Mouse (Mus musculus) kidney, postnatal 25 days (tissue): ENCODE results near the gene Gm20388.

Source experiments
- DNase-seq, 2 experiments: peaks; one replicate each; pipeline ENCODE4 v3.0.0; 2021; ENCODE audit warnings: mixed read lengths in 2 of 2

Gene Gm20388

DNA sequence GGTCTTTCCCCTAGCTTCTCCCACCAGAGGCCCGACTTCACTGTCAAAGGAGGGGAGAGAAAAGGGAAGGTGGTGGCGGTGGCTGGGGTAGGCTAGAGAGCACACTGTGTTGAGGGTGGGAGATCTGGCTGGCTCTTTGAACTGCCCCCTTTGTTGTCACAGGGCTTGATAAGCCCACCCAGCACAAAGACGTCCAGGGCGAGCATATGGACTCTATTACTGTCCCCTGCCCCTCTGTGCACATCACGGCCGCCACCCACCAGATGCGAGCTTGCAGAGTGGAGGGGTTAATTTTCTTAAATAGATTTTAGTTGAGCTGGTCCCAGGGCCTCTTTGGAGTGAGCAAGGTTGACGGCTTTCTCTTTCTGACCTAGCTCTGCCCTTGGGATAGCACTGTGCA lies 1450.5 kb downstream of the Gm20388 start:
- no peak for DNase-seq

DNA sequence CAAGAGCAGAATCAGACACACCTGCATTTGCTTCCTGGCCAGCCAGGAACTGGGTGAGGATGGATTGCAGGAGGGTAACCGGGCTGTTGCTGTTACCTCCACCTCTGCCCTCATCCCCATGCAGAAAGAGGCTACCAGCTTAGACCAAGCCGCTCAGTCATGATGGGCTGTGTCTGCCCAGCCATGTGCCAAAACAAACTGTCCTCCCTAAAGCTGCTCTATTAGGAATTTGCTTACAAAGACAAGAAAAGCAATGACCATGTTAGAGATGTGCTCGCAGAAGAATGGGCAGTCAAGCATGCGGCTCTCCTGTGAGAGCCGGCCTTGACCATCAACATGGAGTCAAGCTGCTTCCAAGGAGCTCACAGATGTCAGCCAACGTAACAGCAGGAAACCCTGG lies 1454.0 kb downstream of the Gm20388 start:
- no peak for DNase-seq

DNA sequence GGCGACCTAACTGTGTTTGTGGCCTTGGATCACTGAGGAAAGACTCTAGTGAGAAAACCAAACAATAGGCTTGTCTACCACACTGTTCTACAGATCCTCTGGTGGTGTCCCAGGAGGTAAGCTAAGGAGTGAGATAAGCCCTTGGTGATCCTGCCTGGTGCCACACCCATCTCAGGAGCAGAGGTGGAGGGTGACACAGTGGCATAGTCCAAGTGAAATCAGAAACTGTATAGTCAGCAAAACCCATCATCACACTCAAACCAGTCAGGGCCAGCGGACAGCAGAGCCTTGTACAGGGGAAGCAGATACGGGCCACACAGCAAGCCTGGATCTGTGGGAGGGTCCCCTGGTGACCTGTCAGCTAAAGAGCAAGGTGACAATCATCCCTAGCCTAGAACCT lies 1454.5 kb downstream of the Gm20388 start:
- DNase-seq = no peak

DNA sequence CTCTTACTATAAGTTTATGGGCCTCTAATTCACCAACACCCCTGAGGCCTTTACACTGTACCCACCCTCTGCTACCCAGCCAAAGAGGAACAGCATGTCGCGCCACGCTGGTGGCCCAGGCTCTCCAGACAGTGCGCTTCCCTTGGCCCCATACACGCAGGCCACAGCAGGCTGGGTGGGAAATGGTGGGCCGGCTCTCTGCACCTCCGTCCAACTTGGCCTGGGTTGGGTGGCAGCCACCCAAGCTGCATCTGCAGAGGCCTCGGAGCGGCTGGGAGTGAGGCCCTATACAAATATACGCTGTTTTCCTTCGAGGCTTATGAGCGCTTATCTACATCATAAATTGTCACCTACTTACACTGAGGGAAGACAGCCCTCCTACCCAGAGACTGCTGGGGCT lies 1456.0 kb downstream of the Gm20388 start:
- no peak for DNase-seq

DNA sequence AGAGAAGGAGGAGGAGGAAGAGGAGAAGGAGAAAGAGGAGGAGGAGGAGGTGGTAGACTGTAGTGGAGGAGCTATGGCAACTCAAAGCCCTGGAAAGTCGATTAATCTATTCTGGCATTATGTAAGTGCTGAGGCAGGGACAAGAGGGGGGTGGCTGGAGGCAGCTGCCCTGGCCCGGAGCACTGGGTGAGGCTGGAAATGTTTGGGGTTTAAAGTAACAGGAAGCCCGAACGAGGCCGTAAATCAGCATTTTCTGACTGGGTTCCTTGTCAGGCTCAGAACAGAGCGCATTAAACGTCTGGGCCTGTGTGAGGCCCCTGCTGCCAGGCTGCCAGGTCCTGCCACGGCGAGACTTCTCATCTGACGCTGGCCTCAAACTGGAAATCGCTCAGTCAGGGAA lies 1458.2 kb downstream of the Gm20388 start:
- peak; percentile 36 to 62 for DNase-seq

DNA sequence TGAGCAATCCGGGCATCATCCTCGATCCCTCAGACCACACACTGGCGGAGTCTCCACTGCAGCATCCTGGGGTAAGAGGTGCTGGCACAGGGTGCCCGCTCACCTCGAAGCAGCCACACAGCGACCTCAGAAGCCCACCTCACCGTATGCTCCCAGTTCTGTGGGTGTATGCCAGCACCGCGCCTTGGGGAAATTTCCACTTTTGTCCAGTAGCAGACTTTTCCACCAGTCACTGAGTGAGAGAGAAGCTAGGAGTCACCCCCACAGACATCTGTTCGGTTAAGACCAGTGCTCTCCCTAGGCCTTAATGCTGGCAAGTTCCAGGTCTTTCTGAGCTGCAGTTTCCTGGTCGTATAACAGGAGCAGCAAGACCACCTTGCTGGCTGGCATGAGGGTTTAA lies 1458.7 kb downstream of the Gm20388 start:
- no peak for DNase-seq

DNA sequence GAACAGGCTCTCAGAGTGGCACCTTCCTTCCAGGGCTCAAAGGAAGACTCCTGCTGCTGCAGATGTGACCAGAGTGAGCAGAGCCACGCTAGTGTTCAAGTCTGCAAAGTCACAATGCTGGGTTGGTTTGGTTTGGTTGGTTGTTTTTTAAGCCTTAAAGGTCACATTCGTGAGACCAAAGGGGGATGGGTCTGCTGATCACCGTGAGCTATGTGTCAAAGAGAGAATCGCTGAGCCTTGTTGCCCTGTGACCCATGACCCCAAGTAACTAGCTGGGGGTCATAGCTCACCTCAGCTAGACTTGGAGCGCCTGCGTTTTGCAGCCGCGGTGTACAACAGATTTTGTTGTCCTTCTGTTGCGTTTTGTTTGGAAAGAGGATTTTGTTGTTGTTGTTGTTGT lies 1460.6 kb downstream of the Gm20388 start:
- DNase-seq = no peak

DNA sequence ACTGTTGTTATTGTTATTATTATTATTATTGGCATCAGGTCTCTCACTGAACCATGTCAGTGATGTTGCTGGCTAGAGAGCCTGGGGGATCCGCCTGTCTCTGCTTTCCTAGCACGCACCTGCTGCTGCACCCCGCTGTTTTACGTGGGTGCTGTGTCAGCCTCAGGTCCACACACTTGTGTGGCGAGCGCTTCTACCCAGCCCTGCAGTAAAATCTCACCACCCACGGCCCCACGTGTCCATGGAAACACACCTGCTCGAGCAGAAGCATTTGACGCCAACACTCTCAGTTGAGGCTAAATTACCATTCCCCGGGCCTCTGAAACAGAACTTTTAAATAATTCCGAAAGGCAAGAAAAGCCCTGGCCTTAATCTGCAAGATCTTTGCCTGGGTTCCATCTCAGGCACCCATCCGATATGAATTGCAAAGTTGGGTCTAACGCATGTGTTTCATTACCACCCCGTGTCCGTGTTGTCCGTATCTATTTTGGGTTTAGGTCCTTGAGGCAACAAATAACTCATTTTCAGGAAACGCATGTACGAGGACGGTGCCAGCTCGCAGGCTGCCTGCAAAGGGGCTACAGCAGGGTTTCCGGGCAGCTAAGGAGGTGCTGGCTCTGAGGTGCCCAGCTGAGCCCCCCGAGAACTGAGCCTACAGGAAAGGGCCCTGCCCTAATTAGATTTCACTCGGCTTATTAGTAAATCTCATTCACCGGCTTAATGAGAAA lies 1461.4 kb downstream of the Gm20388 start:
- peak; percentile 27 to 59 for DNase-seq

DNA sequence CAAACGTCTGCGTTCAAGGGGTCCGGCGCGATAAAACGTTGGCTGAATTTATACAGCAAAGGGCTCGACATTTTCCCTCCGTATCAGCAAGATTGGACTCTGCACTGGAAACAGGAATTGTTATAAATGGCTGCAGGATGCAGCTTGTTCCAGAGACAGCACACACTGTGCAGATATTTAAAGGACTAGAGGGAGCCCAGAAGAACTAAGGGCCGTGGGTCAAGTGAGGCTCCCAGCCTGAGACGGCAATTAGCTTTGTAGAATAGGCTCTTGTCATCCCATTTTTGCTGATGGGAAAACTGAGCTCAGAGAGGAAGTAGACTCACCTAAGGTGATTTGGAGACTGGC lies 1462.0 kb downstream of the Gm20388 start:
- DNase-seq = peak in 1 of 2 experiments; percentile 59

DNA sequence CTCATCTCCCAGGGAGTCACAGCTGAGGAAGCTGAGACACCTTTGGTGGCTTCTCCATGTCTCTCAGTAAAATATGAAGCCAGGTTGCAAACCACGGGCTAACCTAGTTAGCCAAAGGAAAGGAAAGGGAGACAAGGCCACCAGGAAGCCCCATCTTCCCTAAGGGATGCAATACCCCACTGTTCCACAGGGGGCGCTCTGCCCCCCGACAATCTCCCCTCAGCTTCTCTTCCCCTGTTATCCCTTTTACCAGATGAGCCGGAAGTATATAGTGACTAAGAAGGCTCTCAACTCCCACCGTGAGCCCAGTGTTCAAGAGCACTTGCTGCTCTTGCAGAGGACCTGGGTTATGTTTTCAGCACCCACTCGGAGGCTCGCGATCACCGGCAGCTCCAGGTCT lies 1463.6 kb downstream of the Gm20388 start:
- DNase-seq = no peak

DNA sequence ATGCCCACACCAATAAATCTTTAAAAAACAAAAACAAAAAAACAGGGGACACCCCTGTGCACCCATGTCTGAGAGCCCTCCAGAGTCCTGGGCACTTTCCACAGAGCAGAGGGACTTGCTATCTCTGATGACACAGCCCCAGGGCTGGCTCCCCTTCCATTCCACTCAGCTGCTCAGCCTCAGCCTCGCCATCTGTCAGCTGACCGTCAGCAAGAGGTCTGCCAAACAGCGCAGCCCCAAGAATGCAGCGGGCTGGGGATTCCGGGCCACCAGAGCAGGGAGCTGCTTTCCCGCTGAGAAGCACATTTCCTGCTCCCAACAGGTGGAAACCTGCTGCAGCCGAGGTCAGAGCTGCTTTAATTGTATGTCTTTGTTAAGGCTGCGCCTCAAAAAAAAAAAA lies 1464.1 kb downstream of the Gm20388 start:
- DNase-seq = peak; percentile 41 to 68

DNA sequence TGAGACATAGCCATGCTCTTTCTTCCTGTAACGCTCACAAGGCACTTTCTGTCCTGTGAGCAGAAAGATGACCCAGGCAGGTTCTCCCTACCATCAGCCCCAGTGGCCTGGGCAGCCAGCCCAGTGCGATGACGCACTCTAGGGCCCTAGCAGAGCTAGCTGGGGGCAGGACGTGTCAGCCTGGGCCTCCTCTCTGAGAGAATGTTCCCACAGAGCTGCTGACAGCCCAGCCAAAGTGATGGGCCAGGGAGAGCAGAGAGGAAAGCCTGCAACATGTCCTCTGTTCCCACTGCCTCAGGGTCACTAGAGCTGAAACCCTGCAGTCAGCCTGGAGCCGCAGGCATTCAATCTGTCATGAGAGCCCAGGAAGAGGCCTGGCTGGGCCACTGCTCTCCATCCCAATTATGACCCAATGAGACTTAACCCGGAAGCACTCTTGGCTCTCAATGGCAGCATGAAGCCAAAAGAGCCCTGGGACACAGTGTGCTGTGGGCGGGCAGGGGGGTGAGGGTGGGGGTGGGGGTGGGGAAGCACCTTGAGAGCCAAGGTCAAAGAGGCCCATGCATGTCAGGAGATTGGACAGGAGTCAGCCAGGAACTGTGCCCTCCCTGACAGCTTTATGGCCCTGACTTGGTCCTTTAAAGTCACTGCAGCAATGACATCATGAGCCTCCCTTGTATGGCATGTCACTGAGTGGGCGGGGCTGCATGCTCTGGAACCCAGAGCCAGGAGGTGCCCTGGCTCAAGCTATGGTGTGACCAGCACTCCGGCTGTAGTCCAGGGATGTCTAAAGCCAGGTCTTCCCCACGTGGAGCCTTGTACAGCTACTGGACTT lies 1465.7 kb downstream of the Gm20388 start:
- DNase-seq = peak; percentile 83 to 95

DNA sequence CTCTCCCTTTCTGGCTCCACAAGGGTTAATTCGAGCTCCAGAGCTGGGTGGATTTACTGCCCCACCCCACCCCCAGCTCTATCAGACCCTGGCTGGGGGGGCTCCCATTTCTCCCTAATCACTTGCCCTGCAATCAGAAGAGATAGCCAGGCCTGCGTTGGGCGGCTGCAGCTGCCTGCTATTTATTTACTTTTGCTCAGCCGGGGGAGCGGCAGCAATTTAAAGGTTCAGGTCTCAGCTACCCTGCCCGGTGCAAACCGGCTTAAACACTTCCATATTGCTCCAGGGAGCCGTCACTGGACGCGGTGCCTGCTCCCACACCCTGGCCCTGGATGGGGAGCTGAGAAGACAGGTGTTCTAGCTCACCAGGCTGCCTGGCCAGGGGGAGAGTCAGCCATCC lies 1467.0 kb downstream of the Gm20388 start:
- DNase-seq = peak; percentile 33 to 69

DNA sequence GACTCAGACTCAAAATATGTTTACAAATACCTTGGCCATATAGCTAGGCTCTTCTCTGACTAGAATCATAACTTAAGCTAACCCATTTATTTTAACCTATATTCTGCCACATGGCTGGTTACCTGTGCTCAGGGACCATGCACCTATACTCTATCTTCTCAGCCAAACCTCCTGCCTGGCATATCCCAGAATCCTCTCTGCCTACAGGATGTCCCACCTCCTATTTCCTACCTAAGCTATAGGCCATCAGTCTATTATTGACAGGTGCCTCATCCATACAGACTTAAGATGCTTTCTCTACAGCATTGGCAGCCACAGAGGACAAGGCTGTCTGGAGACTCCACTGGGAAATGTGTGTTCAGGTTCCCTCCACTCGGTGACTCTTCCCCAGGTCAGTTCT lies 1468.7 kb downstream of the Gm20388 start:
- no peak for DNase-seq

DNA sequence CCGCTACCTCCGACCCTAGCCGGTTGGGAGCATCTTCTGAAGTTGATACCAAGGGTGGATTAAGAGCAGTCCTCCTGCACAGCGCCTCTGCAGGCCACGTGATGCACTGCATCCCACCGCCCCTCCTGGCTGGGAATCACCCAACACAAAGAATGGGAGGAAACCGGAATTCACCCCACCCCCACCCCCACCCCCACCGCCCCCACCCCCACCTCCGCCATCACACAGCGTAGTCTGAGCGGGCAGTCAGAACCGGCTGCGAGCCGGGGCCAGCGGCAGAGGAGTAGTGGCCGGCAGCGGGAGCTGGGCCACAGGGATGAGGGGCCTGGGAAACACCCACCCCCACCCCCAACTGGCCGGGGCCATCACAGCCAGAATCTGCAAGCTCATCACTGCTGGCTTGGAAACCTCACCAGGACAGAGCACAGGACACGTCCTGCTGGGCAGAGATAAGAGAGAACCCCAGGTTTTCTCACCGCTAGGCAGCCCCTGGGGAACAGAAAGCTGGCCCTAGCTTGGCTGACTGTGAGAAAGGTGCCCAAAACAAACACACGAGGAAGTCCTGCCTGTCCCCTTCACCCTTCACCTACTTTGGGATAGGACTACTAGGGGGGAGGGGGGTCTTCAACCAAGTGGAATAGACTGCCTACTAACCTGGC lies 1472.1 kb downstream of the Gm20388 start:
- DNase-seq = peak; percentile 84 to 86

DNA sequence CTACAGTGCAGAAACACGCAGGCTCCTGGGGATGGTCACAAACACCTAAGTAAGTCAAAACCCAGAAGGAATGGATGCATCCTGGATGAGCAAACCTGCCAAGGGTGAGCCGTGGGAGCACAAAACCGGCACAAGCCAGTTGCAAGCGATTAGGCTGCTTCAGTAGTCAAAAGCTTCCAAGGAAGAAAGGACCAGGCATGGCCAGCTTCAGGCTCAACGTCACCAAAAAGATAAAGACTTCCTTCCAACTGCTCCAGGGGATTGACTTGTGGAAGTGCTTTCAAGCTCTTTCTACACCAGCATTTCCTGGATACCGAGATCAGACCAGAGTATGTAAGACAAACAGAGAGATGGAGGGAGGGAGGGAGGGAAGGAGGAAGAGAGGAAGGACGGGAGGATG lies 1474.9 kb downstream of the Gm20388 start:
- no peak for DNase-seq

DNA sequence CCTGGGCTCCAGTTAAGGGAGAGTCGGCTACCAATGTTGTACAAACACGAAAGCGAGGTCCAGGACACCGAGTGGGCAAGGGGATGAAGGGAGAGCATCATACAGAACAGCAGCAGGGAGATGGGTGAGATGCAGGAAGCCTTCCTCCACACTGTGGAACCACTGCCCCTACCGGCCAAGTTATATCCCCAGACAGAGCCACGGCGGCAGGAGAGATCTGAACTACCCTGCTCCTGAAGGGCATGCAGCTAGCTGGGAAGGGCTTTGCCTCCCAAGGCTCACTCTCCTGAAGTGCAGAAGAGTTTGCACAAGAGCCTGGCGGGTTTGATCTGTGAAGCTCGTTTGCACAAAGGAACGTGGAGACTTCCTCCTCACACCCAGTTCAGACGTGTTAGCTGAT lies 1480.0 kb downstream of the Gm20388 start:
- DNase-seq = peak in 1 of 2 experiments; percentile 56

DNA sequence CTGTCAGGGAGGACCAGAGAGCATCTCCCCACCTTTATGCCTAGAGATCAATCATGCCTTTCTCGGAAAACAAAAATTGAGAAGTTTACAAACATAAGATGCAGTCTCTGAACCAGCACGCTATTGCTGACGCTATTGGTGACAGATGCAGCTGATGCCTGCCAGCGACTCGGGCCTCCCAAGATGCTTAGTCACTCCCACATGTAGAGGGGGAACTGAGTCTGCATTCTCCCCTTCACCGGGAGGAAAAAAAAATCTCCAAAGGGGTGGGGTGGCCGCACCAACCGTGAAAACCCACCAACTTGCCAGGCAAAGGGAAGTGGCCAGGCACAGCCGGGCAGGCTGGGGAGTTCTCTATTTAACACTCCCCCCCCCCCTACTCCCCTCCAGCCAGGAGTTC lies 1480.6 kb downstream of the Gm20388 start:
- DNase-seq = no peak

DNA sequence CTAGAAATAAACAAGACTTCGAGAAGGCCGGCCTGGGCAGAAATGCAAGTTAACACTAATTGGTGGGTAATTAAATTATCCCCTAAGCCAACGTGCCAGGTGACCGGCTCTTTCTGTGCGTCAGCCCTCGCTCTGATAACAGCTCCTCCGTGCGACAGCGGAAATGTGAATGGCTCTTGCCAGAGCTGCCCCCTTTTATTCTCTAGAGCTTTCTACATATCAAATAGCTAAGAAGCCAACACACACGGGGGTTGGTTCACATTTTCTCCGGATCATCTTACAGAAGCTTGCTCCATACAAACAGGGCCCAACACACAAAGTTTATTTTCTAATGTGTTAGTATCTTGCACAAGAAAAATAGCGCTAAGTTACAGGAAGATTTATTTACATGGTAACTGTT lies 1481.1 kb downstream of the Gm20388 start:
- no peak for DNase-seq

DNA sequence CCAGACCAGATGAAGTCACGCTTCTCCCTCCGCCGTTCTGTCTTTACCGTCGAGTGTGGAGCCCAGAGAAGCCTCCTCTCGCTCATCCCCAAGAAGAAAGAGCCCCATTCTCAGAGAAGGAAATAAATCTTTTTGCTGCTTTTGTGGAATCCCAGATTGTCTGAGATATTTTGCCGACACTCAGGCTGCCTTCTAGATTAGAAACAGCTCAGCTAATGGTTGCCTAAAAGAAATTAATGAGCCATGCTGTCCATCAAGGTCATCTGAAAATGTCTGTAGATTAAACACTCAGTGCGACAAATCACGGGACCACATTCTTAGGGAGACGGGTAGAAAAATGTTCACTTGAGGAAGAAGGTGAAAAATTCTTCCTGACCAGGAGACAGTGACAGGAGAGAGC lies 1481.8 kb downstream of the Gm20388 start:
- DNase-seq = no peak

DNA sequence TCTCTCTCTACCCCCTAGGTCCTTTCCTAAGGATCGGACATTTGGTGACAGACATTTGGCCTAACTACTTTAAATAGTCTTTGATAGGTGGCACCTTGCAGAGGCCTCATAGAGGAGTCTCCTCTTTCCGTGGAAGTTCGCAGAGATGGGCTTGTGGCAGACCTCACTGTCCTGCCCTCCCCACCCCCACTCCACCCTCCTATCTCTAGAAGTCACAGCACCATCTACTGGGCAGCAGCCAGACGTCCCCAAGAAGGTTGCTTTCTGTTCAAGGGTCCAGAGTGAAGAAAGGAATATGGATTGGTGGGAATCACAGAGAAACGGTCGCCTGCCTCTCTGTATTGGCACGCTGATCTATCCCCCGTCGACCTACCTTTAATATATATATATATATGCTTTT lies 1482.5 kb downstream of the Gm20388 start:
- DNase-seq = peak; percentile 81

DNA sequence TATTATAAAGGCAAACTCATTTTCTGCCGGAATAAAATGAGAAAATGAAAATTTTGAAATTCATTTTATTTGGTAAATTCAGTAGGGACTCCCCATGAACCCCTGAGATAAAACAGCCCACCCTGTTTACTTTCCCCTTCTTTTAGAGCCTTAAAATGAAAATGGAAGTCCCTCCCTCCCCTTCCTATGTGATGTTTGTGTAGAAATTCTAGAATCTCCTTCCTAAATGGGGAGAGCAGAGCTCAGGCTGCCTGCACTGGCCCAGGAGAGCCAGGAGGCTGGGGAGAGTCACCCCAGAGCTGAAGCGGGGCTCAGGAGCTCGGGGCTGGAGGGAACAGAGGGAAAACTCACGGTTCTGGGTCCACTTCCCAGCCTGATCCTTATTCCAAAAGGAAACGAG lies 1484.0 kb downstream of the Gm20388 start:
- DNase-seq = no peak

DNA sequence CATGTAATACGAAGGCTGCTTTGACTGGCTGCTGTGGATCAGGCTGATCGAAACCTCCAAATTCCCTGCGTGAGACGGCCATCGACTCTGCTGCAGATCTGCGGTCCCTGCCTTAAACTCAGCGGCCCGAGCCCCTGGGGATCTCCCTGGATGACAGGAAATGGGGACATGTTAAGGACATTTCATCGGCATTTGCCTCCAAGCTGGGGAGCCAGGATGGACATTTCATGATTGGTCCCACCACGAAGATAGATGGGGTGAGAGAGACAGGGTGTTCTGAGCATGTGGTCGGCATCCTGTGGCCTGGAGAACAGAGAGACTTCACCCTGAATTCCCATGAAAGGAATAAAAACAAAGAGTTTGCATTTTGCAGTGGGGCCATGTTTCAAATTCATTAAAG lies 1484.7 kb downstream of the Gm20388 start:
- DNase-seq = peak; percentile 41 to 49

DNA sequence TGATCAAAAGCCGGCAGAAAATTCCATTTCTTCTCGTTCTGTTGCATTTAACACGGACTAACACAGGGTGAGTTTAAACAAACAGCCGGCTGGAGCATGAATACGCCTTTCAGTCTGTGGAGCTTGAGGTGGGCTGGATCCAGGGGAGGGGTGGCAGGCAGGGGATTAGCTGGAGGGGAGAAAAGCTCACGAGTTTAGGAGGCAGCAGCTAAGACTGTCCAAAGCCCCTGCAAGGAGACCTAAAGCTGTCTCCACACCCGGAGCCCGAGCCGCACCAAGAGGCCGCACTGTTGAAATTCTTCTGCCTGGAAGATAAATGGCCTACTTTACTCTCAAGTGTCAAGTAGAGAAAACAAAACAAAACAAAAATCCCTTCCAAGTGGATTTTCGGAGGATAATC lies 1485.5 kb downstream of the Gm20388 start:
- peak in 1 of 2 experiments; percentile 33 for DNase-seq
